Mouse (Mus musculus) hindbrain, postnatal 0 days (tissue): ENCODE results near the gene Usp24. TPM values are rescaled to one million over a fixed set of nuclear protein-coding genes. Genes with fewer than 3 reads are reported as not detected.

Source experiments
- ATAC-seq: fragments of 200-750 bp; cut with Nextera tagmentation; 2 replicates; pipeline ENCODE4 v1.8.0; 2017; ENCODE audit warnings: mild to moderate bottlenecking, moderate TSS enrichment, moderate library complexity
- DNase-seq: peaks from one replicate; pipeline ENCODE4 v3.0.0-alpha.2; 2015; ENCODE audit warnings: low spot score
- H3K27ac ChIP-seq: fragments of 300-500 bp; sonication (generic); 2 replicates; pipeline ENCODE4 v1.5.1; 2014; ENCODE audit warnings: mild to moderate bottlenecking
- H3K27me3 ChIP-seq: fragments of 300-500 bp; sonication (generic); 2 replicates; pipeline ENCODE4 v1.6.1; 2014; ENCODE audit warnings: low read length, mixed read lengths; ENCODE audit not compliant: insufficient read depth
- H3K36me3 ChIP-seq: fragments of 300-500 bp; sonication (generic); 2 replicates; pipeline ENCODE4 v1.6.1; 2014; ENCODE audit warnings: low read length, mixed read lengths; ENCODE audit not compliant: insufficient read depth
- H3K4me1 ChIP-seq: fragments of 300-500 bp; sonication (generic); 2 replicates; pipeline ENCODE4 v1.6.1; 2014; ENCODE audit warnings: antibody characterized with exemption, low read length, mixed read lengths; ENCODE audit not compliant: insufficient read depth
- H3K4me2 ChIP-seq: fragments of 300-500 bp; sonication (generic); 2 replicates; pipeline ENCODE4 v1.6.1; 2014; ENCODE audit warnings: low read depth, mild to moderate bottlenecking, low read length, moderate library complexity, mixed read lengths
- H3K4me3 ChIP-seq: fragments of 300-500 bp; sonication (generic); 2 replicates; pipeline ENCODE4 v1.5.1; 2014; ENCODE audit warnings: low read length
- H3K9ac ChIP-seq: fragments of 300-500 bp; sonication (generic); replicated peaks from 2 replicates; pipeline ENCODE4 v1.6.1; 2014; ENCODE audit warnings: mild to moderate bottlenecking, low read length, moderate library complexity, mixed read lengths
- H3K9me3 ChIP-seq: fragments of 300-500 bp; sonication (generic); 2 replicates; pipeline ENCODE4 v1.6.1; 2016; ENCODE audit warnings: low read length, mixed read lengths
- CTCF ChIP-seq: IDR thresholded peaks from 2 replicates; pipeline ENCODE4 v1.5.1; 2016; ENCODE audit warnings: antibody characterized with exemption, control low read depth, low read depth
- WGBS: fragments of 180-500 bp; shearing (Covaris S2); extraction: QIAGEN DNeasy Blood & Tissue Kit; methylation state at CpG from one replicate; pipeline ENCODE4 v1.1.7; 2014; 5-methylcytosine and 5-hydroxymethylcytosine counted together
- polyA plus RNA-seq: library from polyadenylated mRNA; unstranded; fragments of >200 nt; fragmentation: Nextera tagmentation; extraction: Ambion mirVana; gene quantifications from 2 replicates; pipeline ENCODE4 v1.2.1, GENCODE M21; 2015
- total RNA-seq: library from RNA; depleted of rRNA; stranded (reverse); fragments of >200 nt; gene quantifications from 2 replicates; pipeline ENCODE4 v1.2.3, GENCODE M21; 2014

Usp24 gene
- total and polyA plus RNA-seq, 2 experiments from 2014 or later, result 9.6 to 28.8 TPM

DNA sequence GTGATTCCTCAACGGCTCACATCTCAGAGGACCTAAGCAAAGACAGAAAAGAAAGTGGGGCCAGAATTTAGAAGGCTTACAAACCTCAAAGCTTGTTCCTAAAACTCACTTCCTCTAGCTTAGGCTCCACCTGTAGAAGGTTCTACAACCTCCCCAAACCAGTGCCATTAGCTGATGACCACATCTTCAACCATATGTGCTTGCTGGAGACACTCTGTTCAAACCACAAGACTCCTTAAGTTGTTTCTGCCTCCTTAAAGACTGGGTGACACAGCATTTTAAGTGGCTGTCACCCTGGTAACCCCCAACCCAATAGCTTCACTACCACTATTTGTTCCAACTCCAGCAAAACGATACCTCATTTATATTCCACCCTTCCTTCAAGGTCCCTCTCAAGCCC, 25.8 kb upstream of the Usp24 start:
- no peak overlapping the region for H3K27ac ChIP-seq
- ATAC-seq (no peak), DNase-seq (no peak)
- TF ChIP-seq CTCF, result no peak
- no peaks in the 10 kb centered on the region for H3K36me3 ChIP-seq
- no peak overlapping the region for H3K4me3 ChIP-seq
- H3K9ac ChIP-seq, result no peak overlapping the region
- no peaks in the 10 kb centered on the region for H3K4me1 ChIP-seq
- H3K9me3 ChIP-seq, result no peaks in the 10 kb centered on the region
- H3K27me3 ChIP-seq, result no peaks in the 10 kb centered on the region
- no peak overlapping the region for H3K4me2 ChIP-seq
- 79% methylated on average over 2 of the region's 2 CpGs for WGBS

- WGBS, result 89% methylated on average over 4 of the region's 4 CpGs
- Histone ChIP-seq H3K27me3 (no peaks in the 10 kb centered on the region), H3K4me1 (no peaks in the 10 kb centered on the region), H3K9ac (no peak overlapping the region), H3K4me2 (no peak overlapping the region), H3K36me3 (no peaks in the 10 kb centered on the region), H3K9me3 (no peaks in the 10 kb centered on the region), H3K27ac (no peak overlapping the region), H3K4me3 (no peak overlapping the region)
- no peak for ATAC-seq
- no peak for TF ChIP-seq CTCF
- no peak for DNase-seq
Observed at GRCm38 (mm10) chr4:106292823-106293222, 23.2 kb upstream of the Usp24 start.

DNA sequence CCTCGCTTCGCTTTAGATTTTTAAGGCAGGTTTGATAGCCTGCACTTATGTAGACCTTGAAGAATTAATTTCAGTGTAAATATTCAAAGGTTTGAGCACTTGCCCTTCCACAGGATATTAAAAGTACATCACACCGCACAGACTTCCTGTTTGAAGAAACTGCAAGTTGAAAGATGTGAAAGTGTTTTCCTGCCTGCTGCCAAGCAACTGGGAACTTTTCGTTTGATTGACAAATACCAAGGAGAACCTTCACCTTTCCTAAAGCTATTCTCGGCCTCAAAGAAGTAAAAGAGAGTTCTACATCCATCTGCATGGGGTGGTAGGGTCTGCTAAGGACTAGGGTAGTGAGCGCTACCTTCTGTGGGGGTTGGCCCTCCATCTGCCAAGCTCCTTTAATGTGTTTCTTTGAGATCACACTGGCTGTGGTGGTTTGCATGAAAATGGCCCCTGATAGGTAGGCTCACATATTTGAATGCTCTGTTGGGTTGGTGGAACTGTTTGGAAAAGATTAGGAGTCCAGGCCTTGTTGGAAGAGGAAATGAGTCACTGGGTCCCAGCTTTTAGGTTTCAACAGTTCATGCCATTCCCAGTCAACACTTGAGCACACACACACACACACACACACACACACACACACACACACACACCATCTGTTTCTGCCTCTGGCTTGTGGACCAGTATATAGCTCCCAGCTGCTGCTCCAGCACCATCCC, 22.5 kb upstream of the Usp24 start:
- no peaks in the 10 kb centered on the region for H3K9me3 ChIP-seq
- DNase-seq, result no peak
- H3K27ac ChIP-seq, result no peak overlapping the region
- no peaks in the 10 kb centered on the region for H3K36me3 ChIP-seq
- no peak overlapping the region for H3K4me3 ChIP-seq
- 83% methylated on average over 6 of the region's 6 CpGs for WGBS
- H3K9ac ChIP-seq, result no peak overlapping the region
- no peak for ATAC-seq
- H3K27me3 ChIP-seq, result no peaks in the 10 kb centered on the region
- no peaks in the 10 kb centered on the region for H3K4me1 ChIP-seq
- TF ChIP-seq CTCF, result no peak
- no peak overlapping the region for H3K4me2 ChIP-seq

- no peaks in the 10 kb centered on the region for H3K27me3 ChIP-seq
- no peak overlapping the region for H3K27ac ChIP-seq
- WGBS, result 64% methylated on average over 4 of the region's 4 CpGs
- H3K4me2 ChIP-seq, result no peak overlapping the region
- H3K9me3 ChIP-seq, result no peaks in the 10 kb centered on the region
- ATAC-seq (no peak), DNase-seq (no peak)
- no peak overlapping the region for H3K9ac ChIP-seq
- no peak for TF ChIP-seq CTCF
- no peaks in the 10 kb centered on the region for H3K36me3 ChIP-seq
- H3K4me3 ChIP-seq, result no peak overlapping the region
- no peaks in the 10 kb centered on the region for H3K4me1 ChIP-seq
Observed at GRCm38 (mm10) chr4:106295696-106296095, 20.3 kb upstream of the Usp24 start.

DNA sequence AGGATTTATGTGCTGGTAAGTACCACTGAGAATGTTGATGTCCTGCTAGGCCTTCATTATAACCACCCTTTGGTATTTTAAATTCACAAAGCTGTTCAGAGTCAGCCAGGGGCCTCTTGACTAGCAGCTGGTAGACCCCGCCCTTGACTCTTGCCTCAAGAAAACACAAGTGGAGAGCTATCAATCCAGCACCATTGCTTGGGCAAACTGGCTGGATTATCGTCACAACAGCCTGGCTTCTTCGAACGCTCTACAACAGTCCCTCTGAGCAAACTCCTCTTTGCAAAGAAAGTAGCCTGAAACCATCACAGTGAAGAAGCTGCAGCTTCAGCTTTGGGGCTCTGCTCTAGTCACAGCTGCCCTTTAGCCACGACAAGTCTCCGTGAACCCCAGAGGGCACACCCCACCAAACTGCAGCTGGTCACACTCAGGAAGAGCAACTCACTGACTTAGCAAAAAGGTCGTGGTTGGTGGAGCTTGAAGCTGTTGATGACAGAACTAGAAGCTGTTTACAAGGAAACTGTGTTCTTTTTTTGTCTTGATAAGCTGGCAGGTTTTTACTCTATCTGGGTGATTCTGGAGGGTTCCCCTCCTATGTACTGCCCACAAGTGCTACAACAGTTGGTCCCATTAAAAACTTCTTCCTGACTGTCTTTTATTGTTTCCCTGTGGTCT, 19.5 kb upstream of the Usp24 start:
- no peaks in the 10 kb centered on the region for H3K36me3 ChIP-seq
- no peak overlapping the region for H3K27ac ChIP-seq
- no peaks in the 10 kb centered on the region for H3K4me1 ChIP-seq
- H3K9ac ChIP-seq, result no peak overlapping the region
- no peak for TF ChIP-seq CTCF
- 91% methylated on average over 7 of the region's 7 CpGs for WGBS
- no peak overlapping the region for H3K4me3 ChIP-seq
- H3K27me3 ChIP-seq, result no peaks in the 10 kb centered on the region
- DNase-seq (no peak), ATAC-seq (no peak)
- no peaks in the 10 kb centered on the region for H3K9me3 ChIP-seq
- H3K4me2 ChIP-seq, result no peak overlapping the region

DNA sequence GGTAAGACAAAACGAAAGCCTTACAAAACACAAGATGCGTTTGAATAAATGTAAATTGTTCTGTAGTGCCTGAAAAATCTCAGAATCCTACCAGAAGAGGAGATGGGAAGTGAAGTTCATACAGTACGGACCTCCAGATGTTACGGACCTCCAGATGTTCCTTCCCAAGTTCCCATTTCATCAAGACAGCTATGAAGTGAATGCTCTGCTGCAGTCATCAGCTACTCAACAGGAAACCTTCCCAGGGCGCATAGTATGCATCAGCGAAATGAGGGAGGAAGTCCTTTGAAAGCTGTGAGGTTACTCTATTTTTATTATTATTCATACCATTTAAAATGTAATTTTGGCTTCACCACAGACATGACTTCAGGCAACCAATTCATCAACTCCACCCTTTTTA, 14.7 kb upstream of the Usp24 start:
- no peaks in the 10 kb centered on the region for H3K9me3 ChIP-seq
- ATAC-seq (no peak), DNase-seq (no peak)
- whole genome bisulfite sequencing, result 80% methylated on average over 6 of the region's 6 CpGs
- H3K4me2 ChIP-seq, result no peak overlapping the region
- no peak overlapping the region for H3K27ac ChIP-seq
- H3K4me3 ChIP-seq, result no peak overlapping the region
- no peaks in the 10 kb centered on the region for H3K36me3 ChIP-seq
- no peak overlapping the region for H3K9ac ChIP-seq
- TF ChIP-seq CTCF, result no peak
- H3K27me3 ChIP-seq, result no peaks in the 10 kb centered on the region
- no peaks in the 10 kb centered on the region for H3K4me1 ChIP-seq

DNA sequence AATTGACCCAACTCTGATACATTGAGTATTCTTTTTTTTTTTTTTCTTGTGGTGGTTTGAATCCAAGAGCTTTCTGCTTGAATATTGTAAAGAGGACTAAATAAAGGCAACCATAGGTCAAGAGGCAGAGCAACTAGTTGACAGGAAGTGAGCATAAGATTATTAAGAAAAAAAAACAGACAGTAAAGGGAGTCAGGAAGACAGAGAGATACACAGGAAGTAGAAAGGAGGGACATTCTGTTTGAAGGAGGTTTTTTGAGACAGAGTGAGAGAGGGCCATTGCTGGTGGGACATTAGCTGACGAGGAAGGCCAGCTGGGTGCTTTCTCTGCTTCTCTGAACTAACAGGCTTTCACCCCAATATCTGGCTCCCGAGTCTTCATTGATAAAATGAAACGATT, 7.9 kb upstream of the Usp24 start:
- Histone ChIP-seq H3K36me3 (no peaks in the 10 kb centered on the region), H3K4me2 (no peak overlapping the region), H3K9ac (no peak overlapping the region), H3K4me3 (no peak overlapping the region), H3K4me1 (no peaks in the 10 kb centered on the region), H3K9me3 (no peaks in the 10 kb centered on the region), H3K27me3 (no peaks in the 10 kb centered on the region), H3K27ac (no peak overlapping the region)
- no peak for ATAC-seq
- no peak for TF ChIP-seq CTCF
- no peak for DNase-seq
- 89% methylated on average over 3 of the region's 3 CpGs for WGBS
